Mouse (Mus musculus): ENCODE results near the gene Pabpc4.

DNA sequence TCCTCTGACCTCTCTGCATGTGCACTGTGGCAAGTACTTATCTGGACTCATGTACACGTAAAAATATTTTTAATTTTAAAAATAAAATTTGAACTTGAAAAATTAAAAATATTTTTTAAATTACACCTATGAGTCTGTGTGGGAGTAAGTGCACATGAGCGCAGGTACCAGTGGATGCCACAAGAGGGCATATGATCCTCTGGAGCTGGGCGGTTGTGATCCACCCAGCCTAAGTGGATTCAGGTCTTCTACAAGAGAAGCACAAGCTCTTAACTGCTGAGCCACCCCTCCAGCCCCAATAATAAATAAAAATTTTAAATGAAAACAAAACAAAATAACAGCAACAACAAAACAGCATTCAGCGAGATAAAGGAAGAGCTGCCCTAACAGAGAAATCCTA, 71.0 kb downstream of the Pabpc4 start:
- no peak for TF ChIP-seq EP300 (IDR thresholded peaks at IDR 0.05; ENCODE audit: low read depth)
- peak; percentile 23 for TF ChIP-seq CTCF (IDR thresholded peaks at IDR 0.05; ENCODE audit: low read depth)

Measured in liver, postnatal 0 days (tissue).